Mouse (Mus musculus) liver, embryonic 14.5 days (tissue): Measurements from ENCODE around the gene Zbtb7b. TPM values are rescaled to one million over a fixed set of nuclear protein-coding genes. Genes with fewer than 3 reads are reported as not detected.

Experiments
- ATAC-seq: fragments of 200-750 bp; cut with Nextera tagmentation; 2 replicates; pipeline ENCODE4 v1.8.0; 2017; ENCODE audit warnings: moderate number of reproducible peaks, mild to moderate bottlenecking, moderate library complexity; ENCODE audit not compliant: insufficient read depth
- DNase-seq, 3 experiments: peaks; one replicate each; pipeline ENCODE4 v3.0.0-alpha.2; 2012 to 2013; ENCODE audit warnings: low read depth in 3 of 3, low spot score in 3 of 3
- H3K27ac ChIP-seq: fragments of 300-500 bp; sonication (generic); 2 replicates; pipeline ENCODE4 v1.5.1; 2014; ENCODE audit warnings: moderate library complexity, mild to moderate bottlenecking, control low read depth, inconsistent platforms
- H3K27me3 ChIP-seq: fragments of 300-500 bp; sonication (generic); 2 replicates; pipeline ENCODE4 v1.6.1; 2014; ENCODE audit warnings: mild to moderate bottlenecking, low read length, moderate library complexity; ENCODE audit not compliant: control insufficient read depth, insufficient read depth
- H3K36me3 ChIP-seq: fragments of 300-500 bp; sonication (generic); replicated peaks from 2 replicates; pipeline ENCODE4 v1.6.1; 2014; ENCODE audit warnings: low read depth; ENCODE audit not compliant: control insufficient read depth, insufficient read depth
- H3K4me1 ChIP-seq, 2 experiments: fragments of 200-500 bp in 1 of 2; fragments of 300-500 bp in 1 of 2; sonication (generic) in 1 of 2; replicated peaks; 2 replicates each; pipeline ENCODE4 v1.6.1; 2012 to 2014; ENCODE audit warnings: antibody characterized with exemption in 1 of 2, inconsistent platforms in 1 of 2, low read length in 1 of 2; ENCODE audit not compliant: control insufficient read depth in 2 of 2, insufficient read depth in 2 of 2
- H3K4me2 ChIP-seq: fragments of 300-500 bp; sonication (generic); 2 replicates; pipeline ENCODE4 v1.6.1; 2014; ENCODE audit warnings: low read depth, mild to moderate bottlenecking, control low read depth, moderate library complexity
- H3K4me3 ChIP-seq, 2 experiments: fragments of 200-500 bp in 1 of 2; fragments of 300-500 bp in 1 of 2; sonication (generic) in 1 of 2; 2 replicates each; pipeline ENCODE4 v1.5.1; 2012 to 2014; ENCODE audit warnings: low read depth in 2 of 2, low read length in 2 of 2, mild to moderate bottlenecking in 2 of 2, control low read depth in 1 of 2, inconsistent platforms in 1 of 2, moderate library complexity in 1 of 2; ENCODE audit not compliant: insufficient read depth in 1 of 2
- H3K9ac ChIP-seq: fragments of 300-500 bp; sonication (generic); replicated peaks from 2 replicates; pipeline ENCODE4 v1.6.1; 2014; ENCODE audit warnings: mild to moderate bottlenecking, control low read depth, moderate library complexity
- H3K9me3 ChIP-seq: fragments of 300-500 bp; sonication (generic); 2 replicates; pipeline ENCODE4 v1.6.1; 2016; ENCODE audit warnings: low read length, mixed read lengths; ENCODE audit not compliant: control insufficient read depth
- CTCF ChIP-seq: IDR thresholded peaks from 2 replicates; pipeline ENCODE4 v1.5.1; 2016; ENCODE audit warnings: antibody characterized with exemption, low read depth, control low read depth
- EP300 ChIP-seq: IDR thresholded peaks from 2 replicates; pipeline ENCODE4 v1.6.1; 2016; ENCODE audit warnings: antibody characterized with exemption, low read depth
- WGBS: fragments of 180-500 bp; shearing (Covaris S2); extraction: QIAGEN DNeasy Blood & Tissue Kit; methylation state at CpG from one replicate; pipeline ENCODE4 v1.1.7; 2014; ENCODE audit not compliant: insufficient replicate concordance; 5-methylcytosine and 5-hydroxymethylcytosine counted together
- polyA plus RNA-seq, 2 experiments: library from polyadenylated mRNA; depleted of rRNA in 1 of 2; stranded (reverse) in 1 of 2; unstranded in 1 of 2; fragments of >200 nt; fragmentation: Nextera tagmentation in 1 of 2; extraction: Ambion mirVana in 1 of 2; gene quantifications; 2 replicates each; pipeline versions ENCODE4 v1.2.1 to v1.2.3; 2012 to 2014

Gene Zbtb7b
- polyA plus RNA-seq, 2 experiments, result 0.95 to 6.9 TPM

DNA sequence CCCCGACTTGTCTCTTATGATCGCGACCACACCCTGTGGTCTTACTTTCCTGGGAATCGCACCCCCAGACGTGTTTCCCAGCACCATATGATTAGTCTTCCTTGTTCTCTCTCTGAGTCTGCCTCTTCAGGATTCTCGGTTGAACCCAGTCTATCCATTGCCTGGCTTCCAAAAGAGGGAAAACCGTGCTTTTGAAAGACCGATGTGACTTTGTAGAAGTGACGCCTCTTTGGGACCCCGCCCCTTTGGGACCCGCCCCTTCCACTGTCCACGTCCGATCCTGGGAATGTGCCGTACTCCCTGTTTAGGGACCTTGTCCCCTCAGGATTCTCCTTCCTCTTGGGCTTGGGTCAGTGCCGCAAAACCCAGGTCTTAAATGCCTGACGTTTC is 24.3 kb upstream of the Zbtb7b start:
- peak overlapping the region; percentile 71 for H3K4me2 ChIP-seq
- peaks cover 29% of the 10 kb centered on the region for H3K36me3 ChIP-seq
- under 1% methylated on average over 16 of the region's 16 CpGs for WGBS
- H3K4me1 ChIP-seq, result peaks cover 34 to 49% of the 10 kb centered on the region in 2 experiments
- ATAC-seq (peak; percentile 9; the same call in 1 of the 2 replicates), DNase-seq (peak in 2 of 3 experiments; percentile 54 to 62)
- H3K4me3 ChIP-seq, result peak overlapping the region; percentile 84 to 97
- H3K9ac ChIP-seq, result peak overlapping the region; percentile 91
- peak overlapping the region; percentile 92 for H3K27ac ChIP-seq
- H3K27me3 ChIP-seq, result no peaks in the 10 kb centered on the region
- TF ChIP-seq CTCF, result no peak
- no peaks in the 10 kb centered on the region for H3K9me3 ChIP-seq

- WGBS, result under 1% methylated on average over 39 of the region's 39 CpGs
- Histone ChIP-seq H3K4me1 (peaks cover 33 to 44% of the 10 kb centered on the region in 2 experiments), H3K4me2 (peak within 1 kb of the TSS; percentile 71), H3K27ac (peak within 1 kb of the TSS; percentile 92), H3K4me3 (peak within 1 kb of the TSS; percentile 84 to 97), H3K36me3 (peaks cover 30% of the 10 kb centered on the region), H3K9me3 (no peaks in the 10 kb centered on the region), H3K9ac (peak within 1 kb of the TSS; percentile 91), H3K27me3 (no peaks in the 10 kb centered on the region)
- peak; percentile 98 for DNase-seq
- TF ChIP-seq CTCF, result no peak
- TF ChIP-seq EP300, result peak; percentile 25; the same call in 1 of the 2 replicates
- ATAC-seq, result peak; percentile 90
Measured at GRCm38 (mm10) chr3:89418170-89418860, 23.7 kb upstream of the Zbtb7b start, which contains the start of the genes Cks1b and Shc1. Gene Cks1b (minus strand): TSS chr3:89418383. Gene Shc1 (plus strand): TSS chr3:89418443.

- ATAC-seq (peak; percentile 32), DNase-seq (no peak)
- peak overlapping the region; percentile 71 for H3K4me2 ChIP-seq
- no peaks in the 10 kb centered on the region for H3K27me3 ChIP-seq
- H3K9me3 ChIP-seq, result no peaks in the 10 kb centered on the region
- peak overlapping the region; percentile 84 to 97 for H3K4me3 ChIP-seq
- peaks cover 28% of the 10 kb centered on the region for H3K36me3 ChIP-seq
- peak overlapping the region; percentile 68 for H3K9ac ChIP-seq
- under 1% methylated on average over 20 of the region's 20 CpGs for WGBS
- H3K4me1 ChIP-seq, result peaks cover 29 to 39% of the 10 kb centered on the region in 2 experiments
- no peak for TF ChIP-seq EP300
- no peak for TF ChIP-seq CTCF
- H3K27ac ChIP-seq, result peak overlapping the region; percentile 63
Measured at GRCm38 (mm10) chr3:89417840-89418169, 23.2 kb upstream of the Zbtb7b start.

DNA sequence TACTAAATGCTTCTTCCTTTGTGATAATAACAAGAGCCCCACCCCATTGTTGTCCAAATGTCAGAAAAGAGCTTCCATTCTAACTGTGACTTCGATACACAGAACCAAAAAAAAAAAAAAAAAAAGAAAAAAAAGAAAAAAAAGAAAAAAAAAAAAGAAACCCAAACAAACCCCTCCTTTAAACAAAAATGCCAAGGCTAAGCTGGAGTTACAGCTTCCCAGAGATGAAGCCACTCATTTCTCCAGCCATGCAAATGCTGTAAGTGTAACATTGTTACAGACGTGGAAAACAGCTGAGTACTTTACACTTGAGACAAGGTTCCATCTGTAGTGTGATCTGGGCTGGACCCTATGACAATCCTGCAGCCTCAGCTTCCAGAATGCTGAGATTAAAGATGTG is 22.6 kb upstream of the Zbtb7b start:
- no peak for TF ChIP-seq CTCF
- TF ChIP-seq EP300, result no peak
- no peaks in the 10 kb centered on the region for H3K27me3 ChIP-seq
- H3K4me1 ChIP-seq, result peaks cover 28 to 35% of the 10 kb centered on the region in 2 experiments
- peak overlapping the region; percentile 63 for H3K27ac ChIP-seq
- ATAC-seq, result no peak
- H3K4me3 ChIP-seq, result peak overlapping the region; percentile 84 to 97
- peak overlapping the region; percentile 68 for H3K9ac ChIP-seq
- H3K36me3 ChIP-seq, result peaks cover 28% of the 10 kb centered on the region
- H3K9me3 ChIP-seq, result no peaks in the 10 kb centered on the region
- no peak for DNase-seq
- peak overlapping the region; percentile 71 for H3K4me2 ChIP-seq
- WGBS, result 20% methylated on average over 2 of the region's 2 CpGs

GRCm38 (mm10) chr3:89416158-89416557 is 21.6 kb upstream of the Zbtb7b start:
- H3K4me2 ChIP-seq, result peak overlapping the region; percentile 71
- WGBS, result 92% methylated on average over 8 of the region's 8 CpGs
- no peak overlapping the region; a peak in 1 of 4 replicates for H3K4me3 ChIP-seq
- H3K9ac ChIP-seq, result no peak overlapping the region
- H3K36me3 ChIP-seq, result peaks cover 28% of the 10 kb centered on the region
- DNase-seq, result no peak
- no peaks in the 10 kb centered on the region for H3K27me3 ChIP-seq
- H3K9me3 ChIP-seq, result no peaks in the 10 kb centered on the region
- TF ChIP-seq EP300 (no peak), CTCF (no peak)
- H3K27ac ChIP-seq, result no peak overlapping the region
- H3K4me1 ChIP-seq, result peaks cover 22 to 28% of the 10 kb centered on the region in 2 experiments
- ATAC-seq, result no peak
